Comparison of ENCODE assay signal across 8 mouse cellular contexts in genomic region chr7:60216358-60217273, GRCm38 (mm10).
A peak's percentile ranks its signal among the peaks of the same experiment; 100 is the strongest.
DNase-seq lines count a peak whose midpoint lies in the region; ATAC-seq lines count a peak whose summit lies in the region.
"Not testable (repeated sequence)": the region's sequence is repeated elsewhere in the genome, so short reads cannot be mapped to it uniquely, and the experiment has no call there.

No protein-coding gene starts in this region.

- ATAC-seq in forebrain, embryonic 14.5 days: peak; percentile 79
- ATAC-seq in midbrain, embryonic 15.5 days (replicated peaks): peak; percentile 80

- intact Hi-C loops in left cerebral cortex, postnatal 14 days (cut with DNase I): not testable (repeated sequence)

- H3K36me3 ChIP-seq in forebrain, embryonic 14.5 days (ENCODE audit: control insufficient read depth, insufficient read depth, low read length); midbrain, embryonic 15.5 days (replicated peaks): not testable (repeated sequence)

- H3K4me2 ChIP-seq in forebrain, embryonic 14.5 days (ENCODE audit: low read length): peak overlapping the region; percentile 18; the same call in 1 of the 2 replicates
- H3K4me2 ChIP-seq in midbrain, embryonic 15.5 days: peak overlapping the region; percentile 31

- not testable (repeated sequence) for H3K4me3 ChIP-seq in forebrain, embryonic 14.5 days (ENCODE audit: low read depth, low read length)
- H3K4me3 ChIP-seq in midbrain, embryonic 15.5 days: 0 out of 2 replicates have a peak overlapping the region, but pooled peaks have one; percentile 11

- WGBS in forebrain, embryonic 14.5 days: 47% methylated on average over 3 of the region's 3 CpGs
- 40% methylated on average over 3 of the region's 3 CpGs for WGBS in midbrain, embryonic 15.5 days

- H3K9me3 ChIP-seq in forebrain, embryonic 14.5 days (replicated peaks; ENCODE audit: control insufficient read depth, low read length); midbrain, embryonic 15.5 days: not testable (repeated sequence)

- peak; percentile 17 for DNase-seq in cerebellum, adult 9-11 months
- peak; percentile 11 for DNase-seq in forebrain, embryonic 14.5 days (ENCODE audit: low spot score)
- peak; percentile 35 to 59 for DNase-seq in frontal cortex, postnatal 36 days (ENCODE audit: low spot score in 2 of 2)
- peak; percentile 44 for DNase-seq in kidney, adult 9 months
- peak; percentile 24 to 32 for DNase-seq in layer of hippocampus, postnatal 14 days (ENCODE audit: low spot score in 2 of 2)
- peak; percentile 45 to 69 for DNase-seq in left cerebral cortex, postnatal 14 days (ENCODE audit: low spot score in 2 of 2)
- peak; percentile 16 to 29 for DNase-seq in right cerebral cortex, postnatal 36 days (ENCODE audit: low spot score in 2 of 2)

- not testable (repeated sequence) for H3K27ac ChIP-seq in forebrain, embryonic 14.5 days (ENCODE audit: low read depth, low read length)
- peak overlapping the region; percentile 74 for H3K27ac ChIP-seq in midbrain, embryonic 15.5 days

- not testable (repeated sequence) for H3K9ac ChIP-seq in forebrain, embryonic 14.5 days (ENCODE audit: low read length); midbrain, embryonic 15.5 days

- H3K4me1 ChIP-seq in forebrain, embryonic 14.5 days (ENCODE audit: control insufficient read depth, insufficient read depth, low read length); midbrain, embryonic 15.5 days: not testable (repeated sequence)

- H3K27me3 ChIP-seq in forebrain, embryonic 14.5 days (replicated peaks; ENCODE audit: control insufficient read depth, insufficient read depth, low read length); midbrain, embryonic 15.5 days (replicated peaks): not testable (repeated sequence)
